Mouse (Mus musculus) erythroblast, adult 5-6 weeks (primary cell): ENCODE results near the gene Brwd1. TPM values are rescaled to one million over a fixed set of nuclear protein-coding genes. Genes with fewer than 3 reads are reported as not detected.

Experiments used
- total RNA-seq, 2 experiments: library from RNA; stranded (forward) in 1 of 2; stranded (reverse) in 1 of 2; fragments of 150-400 nt in 1 of 2; fragments of 200-764, 138-1000 nt in 1 of 2; gene quantifications; 2 replicates each; pipeline versions ENCODE4 v1.2.3 to v1.2.4; 2015 to 2017; ENCODE audit warnings: low replicate concordance in 2 of 2

Gene Brwd1
- total RNA-seq, 2 experiments from 2014 or later = 10.6 to 11.8 TPM

Other genes starting within 250 kb of the Brwd1 start
- 12.3 and 21.3 TPM in 2 replicates for gene Psmg1, start 91.6 kb downstream of the Brwd1 start, total RNA-seq (2015; ENCODE audit: low replicate concordance)
- 5.1 and 10.3 TPM in 2 replicates for gene Psmg1, start 91.6 kb downstream of the Brwd1 start, total RNA-seq (2017; ENCODE audit: low replicate concordance)
- gene Hmgn1, start 45.2 kb upstream of the Brwd1 start, total RNA-seq (2015; ENCODE audit: low replicate concordance) = 27.8 and 30.0 TPM in 2 replicates
- 14.2 and 15.1 TPM in 2 replicates for gene Hmgn1, start 45.2 kb upstream of the Brwd1 start, total RNA-seq (2017; ENCODE audit: low replicate concordance)
- 0.77 and 2.5 TPM in 2 replicates for gene Wrb, start 62.9 kb upstream of the Brwd1 start, total RNA-seq (2015; ENCODE audit: low replicate concordance)
- 0.98 and 3.0 TPM in 2 replicates for gene Wrb, start 62.9 kb upstream of the Brwd1 start, total RNA-seq (2017; ENCODE audit: low replicate concordance)
- not detected in 2 replicates for gene Lca5l, start 109.7 kb upstream of the Brwd1 start, total RNA-seq (2015; ENCODE audit: low replicate concordance)
- 1.1 TPM in 1 of 2 replicates, not detected in the other for gene Lca5l, start 109.7 kb upstream of the Brwd1 start, total RNA-seq (2017; ENCODE audit: low replicate concordance)
- gene Sh3bgr, start 117.9 kb upstream of the Brwd1 start, total RNA-seq (2015; ENCODE audit: low replicate concordance) = not detected in 2 replicates
- not detected in 2 replicates for gene Sh3bgr, start 117.9 kb upstream of the Brwd1 start, total RNA-seq (2017; ENCODE audit: low replicate concordance)
- gene B3galt5, start 153.3 kb upstream of the Brwd1 start, total RNA-seq (2015; ENCODE audit: low replicate concordance) = not detected in 2 replicates
- gene B3galt5, start 153.3 kb upstream of the Brwd1 start, total RNA-seq (2017; ENCODE audit: low replicate concordance) = not detected in 2 replicates